Mouse (Mus musculus) cerebellum, adult 2 months (tissue): Measurements from ENCODE around the gene Pecam1. TPM values are rescaled to one million over a fixed set of nuclear protein-coding genes. Genes with fewer than 3 reads are reported as not detected.
"Not testable (repeated sequence)": the region's sequence is repeated elsewhere in the genome, so short reads cannot be mapped to it uniquely, and the experiment has no call there.

ENCODE experiments used
- DNase-seq, 2 experiments: peaks; one replicate each; pipeline ENCODE4 v3.0.0; 2021
- H3K27ac ChIP-seq: fragments of 200-500 bp; 2 replicates; pipeline ENCODE4 v1.5.1; 2012; ENCODE audit warnings: low read length, control low read depth, inconsistent platforms; ENCODE audit not compliant: insufficient read depth
- H3K27me3 ChIP-seq: fragments of 200-500 bp; 2 replicates; pipeline ENCODE4 v1.6.1; 2012; ENCODE audit warnings: inconsistent platforms, mild to moderate bottlenecking, low read length, moderate library complexity; ENCODE audit not compliant: control insufficient read depth, insufficient read depth
- H3K4me1 ChIP-seq: fragments of 200-500 bp; 2 replicates; pipeline ENCODE4 v1.6.1; 2011; ENCODE audit warnings: low read length; ENCODE audit not compliant: control insufficient read depth, insufficient read depth
- H3K4me3 ChIP-seq: fragments of 200-500 bp; replicated peaks from 2 replicates; pipeline ENCODE3; 2011; ENCODE audit warnings: mild to moderate bottlenecking, low read depth, low read length, control low read depth; ENCODE audit not compliant: insufficient read depth
- CTCF ChIP-seq: fragments of 200-500 bp; IDR thresholded peaks from 2 replicates; pipeline ENCODE4 v1.5.1; 2011; ENCODE audit warnings: low read depth, mild to moderate bottlenecking, control low read depth, low read length, moderate library complexity, borderline replicate concordance; ENCODE audit not compliant: insufficient read depth
- POLR2A ChIP-seq: fragments of 200-500 bp; IDR thresholded peaks from 2 replicates; pipeline ENCODE4 v1.6.1; 2011; ENCODE audit warnings: low read length, control low read depth, borderline replicate concordance; ENCODE audit not compliant: insufficient read depth
- WGBS: fragments of 180-500 bp; shearing (Covaris S2); methylation state at CpG from one replicate; pipeline ENCODE4 v1.1.7; 2018; 5-methylcytosine and 5-hydroxymethylcytosine counted together
- polyA plus RNA-seq: library from polyadenylated mRNA; depleted of rRNA; stranded (reverse); fragments of >200 nt; gene quantifications from 2 replicates; pipeline ENCODE4 v1.2.3, GENCODE M21; 2012

Pecam1 gene
- polyA plus RNA-seq, 1 experiment = 16.2 TPM

DNA sequence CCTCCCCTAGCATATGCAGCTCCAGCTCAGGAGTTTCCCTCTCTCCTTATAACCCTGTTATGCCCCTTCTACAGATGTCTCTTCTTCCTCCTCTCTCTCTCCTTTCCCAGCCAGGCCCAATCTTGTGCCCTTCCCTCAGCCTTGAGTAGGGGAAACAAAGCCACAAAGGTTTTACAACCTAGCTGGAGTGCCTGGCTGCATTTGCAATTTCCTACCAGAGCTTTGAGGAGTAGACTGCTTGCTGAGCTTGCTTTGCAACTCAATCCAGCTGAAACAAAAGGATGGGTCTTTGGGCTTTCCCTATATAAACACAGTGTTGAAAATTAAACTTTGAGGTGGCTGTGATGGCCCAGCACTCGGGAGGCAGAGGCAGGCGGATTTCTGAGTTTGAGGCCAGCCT lies 117.0 kb downstream of the Pecam1 start:
- 91% methylated on average over 2 of the region's 2 CpGs for WGBS
- Histone ChIP-seq H3K27me3 (no peaks in the 10 kb centered on the region), H3K4me3 (no peak overlapping the region), H3K27ac (no peak overlapping the region), H3K4me1 (no peaks in the 10 kb centered on the region; the same call in 1 of the 2 replicates)
- DNase-seq = no peak
- no peak for TF ChIP-seq POLR2A
- TF ChIP-seq CTCF = no peak

DNA sequence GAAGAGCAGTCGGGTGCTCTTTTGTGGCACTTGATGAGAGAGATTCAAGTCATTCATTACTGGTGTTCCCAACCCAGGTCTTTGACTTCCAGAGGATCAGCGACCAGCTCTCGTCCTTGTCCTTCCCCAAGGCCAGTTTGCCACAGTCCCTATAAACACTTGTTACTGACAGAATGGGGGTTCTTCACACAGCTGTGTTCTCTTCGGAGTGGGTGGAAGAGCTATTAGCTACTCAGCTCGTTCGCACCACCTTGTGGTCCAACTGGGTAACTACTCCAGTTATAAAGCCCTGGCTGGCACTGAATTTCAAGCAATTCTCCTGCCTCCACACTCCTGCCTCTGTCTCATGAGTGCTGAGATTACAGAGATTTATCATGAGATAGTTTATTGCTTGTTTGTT lies 122.7 kb downstream of the Pecam1 start:
- no peaks in the 10 kb centered on the region for H3K27me3 ChIP-seq
- DNase-seq = peak; percentile 52 to 71
- H3K27ac ChIP-seq = no peak overlapping the region
- TF ChIP-seq POLR2A (no peak), CTCF (peak; percentile 87)
- no peaks in the 10 kb centered on the region for H3K4me1 ChIP-seq
- H3K4me3 ChIP-seq = no peak overlapping the region
- WGBS = 19% methylated on average over 6 of the region's 6 CpGs

DNA sequence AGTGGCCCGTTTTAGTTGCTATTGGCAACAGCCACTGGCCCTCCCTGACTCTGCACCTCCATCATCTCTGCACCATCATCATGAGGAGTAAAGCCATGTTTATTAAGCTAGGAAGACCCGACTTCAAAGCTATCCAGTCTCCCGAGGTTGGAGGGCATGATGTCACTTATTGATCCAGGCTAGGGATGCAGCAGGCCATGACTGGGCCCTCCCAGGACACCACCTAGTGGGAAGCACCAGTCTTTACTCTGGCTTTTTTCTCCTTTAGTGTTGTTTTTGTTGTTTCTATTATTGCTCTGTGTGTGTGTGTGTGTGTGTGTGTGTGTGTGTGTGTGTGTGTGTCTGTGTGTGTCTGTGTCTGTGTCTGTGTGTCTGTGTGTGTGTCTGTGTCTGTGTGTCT lies 124.9 kb downstream of the Pecam1 start:
- TF ChIP-seq CTCF (no peak), POLR2A (no peak)
- no peaks in the 10 kb centered on the region for H3K27me3 ChIP-seq
- WGBS = 30% methylated on average over 3 of the region's 3 CpGs
- DNase-seq = no peak
- no peak overlapping the region for H3K4me3 ChIP-seq
- no peaks in the 10 kb centered on the region for H3K4me1 ChIP-seq
- no peak overlapping the region for H3K27ac ChIP-seq

DNA sequence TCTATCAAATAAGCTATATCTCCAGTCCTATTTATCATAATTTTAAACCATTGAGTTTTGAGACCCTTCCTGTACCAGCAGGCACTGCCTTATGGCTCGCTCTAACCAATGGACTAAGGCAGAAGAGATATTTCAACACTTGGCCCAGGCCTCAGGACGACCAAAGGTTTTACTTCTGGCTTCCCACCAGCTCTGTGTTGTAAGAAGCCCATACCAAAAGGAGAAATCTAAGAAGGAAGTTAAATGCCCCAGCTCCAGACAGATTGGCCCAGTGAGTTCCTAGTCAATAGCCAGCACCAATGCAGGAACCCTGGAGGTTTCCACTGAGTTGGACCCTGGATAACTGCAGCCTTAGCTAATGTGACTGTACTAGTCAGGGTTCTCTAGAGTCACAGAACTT lies 126.8 kb downstream of the Pecam1 start:
- Histone ChIP-seq H3K27me3 (no peaks in the 10 kb centered on the region), H3K27ac (no peak overlapping the region), H3K4me3 (no peak overlapping the region), H3K4me1 (no peaks in the 10 kb centered on the region)
- TF ChIP-seq POLR2A (no peak), CTCF (no peak)
- DNase-seq = no peak
- 77% methylated on average over 2 of the region's 2 CpGs for WGBS

DNA sequence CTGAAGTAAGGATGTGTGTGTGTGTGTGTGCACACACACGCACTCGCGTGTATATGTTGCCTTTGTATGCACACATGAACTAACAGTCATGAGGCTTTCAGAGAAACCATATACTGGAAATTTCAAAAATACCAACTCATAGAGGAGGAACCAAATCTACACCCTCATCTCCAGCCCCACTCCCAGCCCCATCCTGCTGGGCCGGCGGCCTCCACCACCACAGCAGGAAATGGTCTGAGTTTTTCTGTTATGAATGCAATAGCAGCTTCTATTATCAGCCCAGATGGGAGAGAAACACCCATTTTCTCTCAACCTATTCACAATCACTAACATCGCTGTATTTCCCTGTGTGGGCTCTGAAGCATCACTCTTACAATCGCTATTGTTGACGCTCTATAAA lies 128.4 kb downstream of the Pecam1 start:
- Histone ChIP-seq H3K4me3 (no peak overlapping the region), H3K27me3 (no peaks in the 10 kb centered on the region), H3K27ac (no peak overlapping the region), H3K4me1 (no peaks in the 10 kb centered on the region)
- TF ChIP-seq CTCF (no peak), POLR2A (no peak)
- 87% methylated on average over 8 of the region's 8 CpGs for WGBS
- DNase-seq = no peak

DNA sequence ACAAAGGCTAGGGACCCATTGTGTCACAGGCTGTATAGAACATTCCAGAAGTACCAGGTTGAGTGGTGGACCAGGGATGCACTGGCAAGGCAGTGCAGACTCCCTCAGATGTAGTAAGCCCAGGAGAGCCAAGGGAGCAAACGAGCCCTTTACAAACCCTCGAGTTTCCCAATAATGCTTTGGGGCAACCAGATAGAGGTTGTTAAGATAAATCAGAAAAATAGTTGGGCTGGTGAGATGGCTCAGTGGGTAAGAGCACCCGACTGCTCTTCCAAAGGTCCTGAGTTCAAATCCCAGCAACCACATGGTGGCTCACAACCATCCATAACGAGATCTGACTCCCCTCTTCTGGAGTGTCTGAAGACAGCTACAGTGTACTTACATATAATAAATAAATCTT lies 131.7 kb downstream of the Pecam1 start:
- H3K4me1 ChIP-seq, H3K27ac ChIP-seq, H3K27me3 ChIP-seq, H3K4me3 ChIP-seq, DNase-seq: not testable (repeated sequence)
- 86% methylated on average over 4 of the region's 4 CpGs for WGBS

DNA sequence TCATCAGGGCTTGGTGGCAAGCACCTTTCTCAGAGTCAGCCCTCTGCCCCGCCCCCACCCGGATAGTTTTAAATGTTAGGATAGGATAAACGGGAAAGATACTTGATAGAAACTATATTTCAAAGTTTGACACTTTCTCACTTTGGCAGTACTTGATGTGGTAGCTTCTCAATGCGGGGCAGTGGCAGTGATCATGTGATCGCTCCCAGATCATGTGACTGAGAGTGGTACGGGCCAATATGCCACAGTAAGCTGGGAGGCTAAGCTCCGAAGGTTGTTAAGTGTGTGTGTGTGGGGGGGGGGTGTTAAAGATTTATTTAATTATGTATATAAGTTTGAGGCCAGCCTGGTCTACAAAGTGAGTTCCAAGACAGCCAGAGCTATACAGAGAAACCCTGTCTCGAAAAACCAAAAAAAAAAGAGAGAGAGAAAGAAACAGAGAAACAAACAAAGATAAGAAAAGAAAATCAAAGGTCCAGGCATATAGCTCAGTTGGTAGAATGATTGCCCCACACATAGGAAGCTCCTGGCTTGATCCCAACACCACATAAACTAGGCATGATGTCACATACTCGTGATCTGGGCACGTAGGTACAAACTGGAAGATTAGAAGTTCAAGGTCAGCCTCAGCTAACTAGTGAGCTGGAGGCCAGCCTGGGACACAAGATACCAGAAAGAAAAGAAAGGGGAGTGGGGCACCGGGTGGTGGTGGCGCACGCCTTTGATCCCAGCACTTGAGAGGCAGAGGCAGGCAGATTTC lies 132.4 kb downstream of the Pecam1 start:
- Histone ChIP-seq H3K4me3 (no peak overlapping the region), H3K27me3 (no peaks in the 10 kb centered on the region), H3K4me1 (no peaks in the 10 kb centered on the region), H3K27ac (no peak overlapping the region)
- DNase-seq = no peak
- no peak for TF ChIP-seq CTCF
- 79% methylated on average over 13 of the region's 13 CpGs for WGBS

DNA sequence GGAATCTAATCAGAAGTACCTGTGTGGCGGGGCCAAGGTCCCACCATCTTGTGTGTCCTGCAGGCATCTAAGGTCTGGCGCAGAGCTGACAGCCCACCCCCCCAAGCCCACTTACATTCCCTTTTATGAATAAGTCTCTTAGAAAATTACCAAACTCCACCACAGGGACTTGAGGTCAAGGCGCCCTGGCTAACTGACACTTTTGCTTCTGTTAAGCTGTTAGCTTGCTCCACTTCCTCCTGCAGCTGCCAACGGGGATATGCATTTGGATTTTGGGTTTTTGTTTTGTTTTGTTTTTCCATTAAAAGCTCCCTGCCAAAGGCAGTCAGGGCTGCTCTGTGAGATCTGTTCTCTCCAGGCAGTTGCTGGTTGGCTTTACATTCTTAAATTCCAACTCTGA lies 134.9 kb downstream of the Pecam1 start:
- Histone ChIP-seq H3K4me1 (peaks cover 7% of the 10 kb centered on the region; the same call in 1 of the 2 replicates), H3K27me3 (no peaks in the 10 kb centered on the region), H3K4me3 (no peak overlapping the region), H3K27ac (no peak overlapping the region)
- 76% methylated on average over 4 of the region's 4 CpGs for whole genome bisulfite sequencing
- DNase-seq = no peak
- TF ChIP-seq POLR2A = no peak
